Comparison of ENCODE assay signal across 8 mouse cellular contexts in the genomic region with DNA sequence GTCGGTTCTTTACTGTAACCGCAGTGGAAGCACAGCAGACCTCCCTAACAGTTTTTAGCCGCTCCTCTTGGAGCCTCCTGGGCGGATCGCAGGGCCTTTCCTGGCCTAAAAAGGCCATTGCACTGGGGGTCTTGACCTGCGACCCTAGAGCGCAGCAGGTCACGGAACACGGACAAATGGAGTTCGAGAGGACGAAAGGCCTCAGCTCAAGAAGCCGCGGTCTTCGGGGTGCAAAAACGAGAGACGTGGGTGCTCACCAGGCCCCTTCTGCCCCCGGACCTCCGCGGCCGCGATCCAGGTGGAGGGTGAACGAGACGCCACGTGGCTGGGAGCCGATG. TPM values are rescaled to one million over a fixed set of nuclear protein-coding genes. Genes with fewer than 3 reads are reported as not detected.
DNase-seq lines count a peak whose midpoint lies in the region; ATAC-seq and TF ChIP-seq lines count a peak whose summit lies in the region.

No protein-coding gene starts in this region.

- H3K4me2 ChIP-seq in liver, embryonic 15.5 days: peak overlapping the region; percentile 68

- ATAC-seq in liver, embryonic 15.5 days (ENCODE audit: insufficient read depth): no peak
- ATAC-seq in megakaryocyte-erythroid progenitor cell, adult 5-6 weeks (replicated peaks; ENCODE audit: low FRiP score, low TSS enrichment, poor library complexity, severe bottlenecking): no peak
- ATAC-seq in CD4-positive, CD25-positive, alpha-beta regulatory T cell, adult 4 months: no peak

- H3K4me1 ChIP-seq in thymus, adult 2 months (replicated peaks; ENCODE audit: control insufficient read depth, insufficient read depth, low read length): peaks cover 3% of the 10 kb centered on the region; the same call in 1 of the 2 replicates
- H3K4me1 ChIP-seq in liver, embryonic 15.5 days (replicated peaks): peaks cover 22% of the 10 kb centered on the region; the same call in 1 of the 2 replicates

- TF ChIP-seq CTCF in gastrocnemius, adult 2 months (IDR thresholded peaks at IDR 0.05): no peak
- no peak for TF ChIP-seq CTCF in thymus, adult 2 months (IDR thresholded peaks at IDR 0.05; ENCODE audit: borderline replicate concordance, control insufficient read depth, extremely low read depth, insufficient read depth, low read length, poor library complexity)

- H3K9ac ChIP-seq in liver, embryonic 15.5 days: peak overlapping the region; percentile 45; the same call in 1 of the 2 replicates

- intact Hi-C loops in gastrocnemius, adult 2 months (cut with DNase I): loop anchor here (1.0 to 2.0 kb wide), 3 partner anchors 52 to 91 kb away; a partner anchor contains a TSS
- intact Hi-C loops in gastrocnemius, postnatal 36 days (cut with DNase I): loop anchor here (2.0 to 10.0 kb wide), 3 partner anchors 53 to 145 kb away; no protein-coding TSS in a partner anchor

- 5% methylated on average over 25 of the region's 25 CpGs for WGBS in thymus, adult 2 months
- WGBS in liver, embryonic 15.5 days (ENCODE audit: insufficient replicate concordance): 2% methylated on average over 25 of the region's 25 CpGs

- H3K27ac ChIP-seq in gastrocnemius, adult 2 months: peak overlapping the region; percentile 93
- no peak overlapping the region; the same call in 1 of the 2 replicates for H3K27ac ChIP-seq in thymus, adult 2 months (ENCODE audit: control insufficient read depth, insufficient read depth, low read length)
- H3K27ac ChIP-seq in liver, embryonic 15.5 days (replicated peaks): peak overlapping the region; percentile 85

- peaks cover 12% of the 10 kb centered on the region; the same call in 1 of the 2 replicates for H3K27me3 ChIP-seq in thymus, adult 2 months (ENCODE audit: control insufficient read depth, insufficient read depth, low read length)
- H3K27me3 ChIP-seq in liver, embryonic 15.5 days: peaks cover 76% of the 10 kb centered on the region

- no peaks in the 10 kb centered on the region for H3K36me3 ChIP-seq in thymus, adult 2 months (ENCODE audit: control insufficient read depth, insufficient read depth, low read length)
- no peaks in the 10 kb centered on the region for H3K36me3 ChIP-seq in liver, embryonic 15.5 days (replicated peaks)

- H3K4me3 ChIP-seq in gastrocnemius, adult 2 months: peak overlapping the region; percentile 95
- H3K4me3 ChIP-seq in thymus, adult 2 months (ENCODE audit: control insufficient read depth, insufficient read depth, low read length): peak overlapping the region; percentile 56
- H3K4me3 ChIP-seq in liver, embryonic 15.5 days (replicated peaks): peak overlapping the region; percentile 59

- H3K9me3 ChIP-seq in liver, embryonic 15.5 days (replicated peaks): no peaks in the 10 kb centered on the region

- TF ChIP-seq POLR2A in thymus, adult 2 months (IDR thresholded peaks at IDR 0.05; ENCODE audit: control insufficient read depth, extremely low read depth, insufficient read depth, low read length, poor library complexity): no peak

- DNase-seq in gastrocnemius, adult 2 months: no peak
- DNase-seq in gastrocnemius, postnatal 36 days: no peak
- DNase-seq in thymus, adult 2 months: peak; percentile 13
- DNase-seq in thymus, postnatal 14 days: no peak
- no peak for DNase-seq in kidney, postnatal 10 days

RNA-seq across cellular contexts. Expression of a gene that starts 1.4 kb away (rescaled TPM):
- total RNA-seq in gastrocnemius, adult 2 months (2021): 1 to 10 TPM; 3.0 to 4.2 TPM
- total RNA-seq in gastrocnemius, postnatal 36 days (2021): 1 to 10 TPM; 4.0 to 5.8 TPM
- polyA plus RNA-seq in thymus, adult 2 months (2012; rRNA removed): 56.3 and 84.1 TPM in 2 replicates
- polyA plus RNA-seq in liver, embryonic 15.5 days (2015; fragmentation: Nextera tagmentation; extraction: Ambion mirVana): 11.0 and 13.8 TPM in 2 replicates
- total RNA-seq in megakaryocyte-erythroid progenitor cell, adult 5-6 weeks (2014; fragmentation: Nextera tagmentation): 0.37 and 1.6 TPM in 2 replicates
- total RNA-seq in megakaryocyte-erythroid progenitor cell, adult 5-6 weeks (2017): 1.9 TPM in 1 of 2 replicates, not detected in the other
- 1 to 10 TPM in 1 of 2 experiments, under 1 TPM in 1; 0.47 to 1.1 TPM for polyA plus RNA-seq in CD4-positive, CD25-positive, alpha-beta regulatory T cell, adult 4 months (2017; shearing (Covaris generic))
